Mouse (Mus musculus) midbrain, embryonic 14.5 days (tissue): ENCODE data around the gene Tns3. TPM values are rescaled to one million over a fixed set of nuclear protein-coding genes. Genes with fewer than 3 reads are reported as not detected.

Source experiments
- ATAC-seq: fragments of 200-750 bp; cut with Nextera tagmentation; 2 replicates; pipeline ENCODE4 v1.8.0; 2017; ENCODE audit warnings: moderate number of reproducible peaks, moderate library complexity; ENCODE audit not compliant: low FRiP score, low TSS enrichment
- DNase-seq: peaks from one replicate; pipeline ENCODE4 v3.0.0-alpha.2; 2015
- H3K27ac ChIP-seq: fragments of 300-500 bp; sonication (generic); replicated peaks from 2 replicates; pipeline ENCODE4 v1.5.1; 2014; ENCODE audit warnings: mild to moderate bottlenecking, low read depth, low read length, moderate library complexity
- H3K27me3 ChIP-seq: fragments of 300-500 bp; sonication (generic); 2 replicates; pipeline ENCODE4 v1.6.1; 2014; ENCODE audit warnings: low read length, control low read depth, mixed read lengths; ENCODE audit not compliant: control insufficient read depth, insufficient read depth
- H3K36me3 ChIP-seq: fragments of 300-500 bp; sonication (generic); 2 replicates; pipeline ENCODE4 v1.6.1; 2014; ENCODE audit warnings: low read length, control low read depth; ENCODE audit not compliant: control insufficient read depth, insufficient read depth
- H3K4me1 ChIP-seq: fragments of 300-500 bp; sonication (generic); 2 replicates; pipeline ENCODE4 v1.6.1; 2014; ENCODE audit warnings: mild to moderate bottlenecking, antibody characterized with exemption, low read length, control low read depth; ENCODE audit not compliant: control insufficient read depth, insufficient read depth
- H3K4me2 ChIP-seq: fragments of 300-500 bp; sonication (generic); 2 replicates; pipeline ENCODE4 v1.6.1; 2014; ENCODE audit warnings: mild to moderate bottlenecking, low read length, moderate library complexity
- H3K4me3 ChIP-seq: fragments of 300-500 bp; sonication (generic); replicated peaks from 2 replicates; pipeline ENCODE4 v1.5.1; 2014; ENCODE audit warnings: low read depth, low read length
- H3K9ac ChIP-seq: fragments of 300-500 bp; sonication (generic); replicated peaks from 2 replicates; pipeline ENCODE4 v1.6.1; 2014; ENCODE audit warnings: mild to moderate bottlenecking, low read length, moderate library complexity
- H3K9me3 ChIP-seq: fragments of 300-500 bp; sonication (generic); 2 replicates; pipeline ENCODE4 v1.6.1; 2016; ENCODE audit warnings: low read length, control low read depth, mixed read lengths; ENCODE audit not compliant: control insufficient read depth
- WGBS: fragments of 180-500 bp; shearing (Covaris S2); extraction: QIAGEN DNeasy Blood & Tissue Kit; methylation state at CpG from one replicate; pipeline ENCODE4 v1.1.7; 2014; 5-methylcytosine and 5-hydroxymethylcytosine counted together
- polyA plus RNA-seq: library from polyadenylated mRNA; unstranded; fragments of >200 nt; fragmentation: Nextera tagmentation; extraction: Ambion mirVana; gene quantifications from 2 replicates; pipeline ENCODE4 v1.2.1, GENCODE M21; 2014

Tns3 gene
- polyA plus RNA-seq, 1 experiment from 2014 or later, result 4.4 TPM

GRCm38 (mm10) chr11:8644272-8644671 lies 20.1 kb downstream of the Tns3 start:
- no peak overlapping the region for H3K9ac ChIP-seq

DNA sequence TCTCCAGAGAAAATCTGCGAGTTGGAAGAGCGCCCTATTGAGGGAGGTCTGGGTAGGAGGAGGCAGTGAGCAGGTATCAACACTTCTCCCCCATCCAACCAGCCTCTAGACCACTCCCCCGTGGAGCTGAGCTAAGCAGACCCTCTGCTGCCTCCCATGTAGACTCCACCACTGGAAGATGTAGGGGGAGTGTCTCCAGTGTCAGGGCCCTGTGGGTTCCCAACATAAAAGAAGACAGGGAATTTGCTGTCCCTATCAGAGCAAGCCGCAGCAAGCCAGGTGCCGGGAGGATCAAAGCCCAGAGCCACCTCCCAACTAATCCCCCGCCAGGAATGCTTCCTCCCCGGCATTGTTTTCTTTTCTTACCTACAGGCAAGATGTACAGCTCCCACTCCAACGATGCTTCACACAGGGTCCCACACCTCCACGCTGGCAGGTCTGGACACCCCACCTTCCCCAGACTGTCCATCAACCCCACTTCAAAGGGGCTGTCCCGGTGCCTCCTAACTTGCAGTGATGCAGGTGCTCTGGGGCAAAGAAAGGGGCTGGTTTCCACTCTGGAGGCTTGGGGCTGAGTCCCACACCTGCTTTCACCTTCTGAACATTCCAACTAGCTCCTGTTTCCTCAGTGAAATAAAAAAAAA lies 22.6 kb downstream of the Tns3 start:
- Histone ChIP-seq H3K27ac (no peak overlapping the region), H3K4me3 (no peak overlapping the region)

More at GRCm38 (mm10) chr11:8644272-8644671, 20.1 kb downstream of the Tns3 start:
- DNase-seq (no peak), ATAC-seq (no peak)
- Histone ChIP-seq H3K4me1 (no peaks in the 10 kb centered on the region), H3K27me3 (no peaks in the 10 kb centered on the region), H3K4me3 (no peak overlapping the region), H3K36me3 (no peaks in the 10 kb centered on the region), H3K4me2 (no peak overlapping the region), H3K27ac (no peak overlapping the region), H3K9me3 (no peaks in the 10 kb centered on the region)
- WGBS, result 96% methylated on average over 2 of the region's 2 CpGs

GRCm38 (mm10) chr11:8639726-8640125 lies 24.6 kb downstream of the Tns3 start:
- Histone ChIP-seq H3K9ac (no peak overlapping the region), H3K36me3 (no peaks in the 10 kb centered on the region), H3K9me3 (no peaks in the 10 kb centered on the region), H3K4me1 (no peaks in the 10 kb centered on the region), H3K4me2 (no peak overlapping the region), H3K27me3 (no peaks in the 10 kb centered on the region), H3K27ac (no peak overlapping the region), H3K4me3 (no peak overlapping the region)
- DNase-seq (no peak), ATAC-seq (no peak)
- 98% methylated on average over 16 of the region's 16 CpGs for WGBS

More for the DNA sequence above, 22.6 kb downstream of the Tns3 start:
- ATAC-seq, result no peak
- Histone ChIP-seq H3K36me3 (no peaks in the 10 kb centered on the region), H3K4me1 (no peaks in the 10 kb centered on the region), H3K27me3 (no peaks in the 10 kb centered on the region), H3K9ac (no peak overlapping the region), H3K9me3 (no peaks in the 10 kb centered on the region), H3K4me2 (no peak overlapping the region)
- WGBS, result 38% methylated on average over 10 of the region's 10 CpGs
- no peak for DNase-seq

- Histone ChIP-seq H3K27me3 (no peaks in the 10 kb centered on the region), H3K4me3 (no peak overlapping the region), H3K36me3 (no peaks in the 10 kb centered on the region), H3K4me1 (no peaks in the 10 kb centered on the region), H3K9ac (no peak overlapping the region), H3K9me3 (no peaks in the 10 kb centered on the region), H3K27ac (no peak overlapping the region), H3K4me2 (no peak overlapping the region)
- WGBS, result 93% methylated on average over 6 of the region's 6 CpGs
- DNase-seq (no peak), ATAC-seq (no peak)
Observed at GRCm38 (mm10) chr11:8639007-8639718, 25.2 kb downstream of the Tns3 start.

DNA sequence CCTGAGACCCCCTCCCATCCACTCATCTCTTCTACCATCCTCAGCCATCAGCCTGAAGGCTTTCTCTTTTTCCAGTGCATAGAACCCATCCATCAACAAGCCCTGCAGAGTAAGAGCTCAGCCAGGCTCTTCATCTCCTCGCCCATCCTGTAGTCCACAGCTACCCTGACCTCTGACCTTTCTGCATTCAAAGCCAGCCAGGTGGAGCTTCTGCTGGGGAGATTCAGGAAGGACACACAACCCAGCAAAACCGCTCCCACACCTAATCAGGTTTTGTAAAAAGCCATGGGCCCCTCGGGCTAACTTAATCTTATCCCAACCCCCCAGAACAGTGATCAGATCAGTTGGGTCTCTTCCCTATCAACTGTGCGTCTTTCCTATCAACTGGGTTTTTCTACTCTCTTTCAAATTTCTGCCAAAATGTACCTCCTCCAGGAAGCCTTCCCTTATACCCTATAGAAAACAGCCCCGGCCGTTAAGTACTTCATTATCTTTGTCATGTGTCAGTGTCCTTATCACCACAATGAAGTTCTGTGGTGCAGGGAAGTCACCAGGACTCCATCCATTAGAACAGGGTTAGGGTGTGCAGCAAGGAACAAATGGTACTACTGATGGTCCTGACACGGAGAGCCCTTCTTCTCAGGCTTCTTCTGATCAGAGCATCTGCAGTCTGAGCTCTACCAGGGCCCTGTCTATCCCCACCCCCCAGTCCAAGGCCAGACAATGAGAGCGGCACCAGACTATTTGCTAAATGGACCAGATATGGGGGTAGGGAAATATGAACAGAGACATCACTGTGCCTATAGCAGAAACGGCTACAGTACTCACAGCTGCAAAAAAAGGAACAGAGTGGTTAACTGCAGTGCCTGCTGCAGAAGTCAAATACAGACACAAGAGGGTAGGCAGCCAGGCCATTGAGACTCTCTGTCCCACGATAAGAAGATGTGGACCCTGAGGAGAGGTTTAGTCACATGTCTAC lies 26.6 kb downstream of the Tns3 start:
- H3K4me2 ChIP-seq, result no peak overlapping the region
- H3K4me1 ChIP-seq, result no peaks in the 10 kb centered on the region
- no peaks in the 10 kb centered on the region for H3K36me3 ChIP-seq
- WGBS, result 74% methylated on average over 10 of the region's 10 CpGs
- H3K4me3 ChIP-seq, result no peak overlapping the region
- H3K27ac ChIP-seq, result no peak overlapping the region
- DNase-seq (no peak), ATAC-seq (no peak)
- no peaks in the 10 kb centered on the region for H3K9me3 ChIP-seq
- H3K27me3 ChIP-seq, result no peaks in the 10 kb centered on the region
- H3K9ac ChIP-seq, result no peak overlapping the region

- DNase-seq, result no peak
- H3K27me3 ChIP-seq, result no peaks in the 10 kb centered on the region
- H3K9ac ChIP-seq, result no peak overlapping the region
- H3K4me3 ChIP-seq, result no peak overlapping the region
- WGBS, result 73% methylated on average over 1 of the region's 1 CpGs
- no peak overlapping the region for H3K27ac ChIP-seq
- H3K36me3 ChIP-seq, result no peaks in the 10 kb centered on the region
- H3K4me1 ChIP-seq, result no peaks in the 10 kb centered on the region
- no peak overlapping the region for H3K4me2 ChIP-seq
- no peak for ATAC-seq
- no peaks in the 10 kb centered on the region for H3K9me3 ChIP-seq
Observed at GRCm38 (mm10) chr11:8636680-8637079, 27.7 kb downstream of the Tns3 start.

- WGBS, result 83% methylated on average over 3 of the region's 3 CpGs
- Histone ChIP-seq H3K27me3 (no peaks in the 10 kb centered on the region), H3K4me3 (no peak overlapping the region), H3K9ac (no peak overlapping the region), H3K27ac (no peak overlapping the region), H3K4me2 (no peak overlapping the region), H3K36me3 (no peaks in the 10 kb centered on the region), H3K9me3 (no peaks in the 10 kb centered on the region), H3K4me1 (no peaks in the 10 kb centered on the region)
- no peak for DNase-seq
- ATAC-seq, result no peak
Observed at GRCm38 (mm10) chr11:8635778-8636177, 28.6 kb downstream of the Tns3 start.

DNA sequence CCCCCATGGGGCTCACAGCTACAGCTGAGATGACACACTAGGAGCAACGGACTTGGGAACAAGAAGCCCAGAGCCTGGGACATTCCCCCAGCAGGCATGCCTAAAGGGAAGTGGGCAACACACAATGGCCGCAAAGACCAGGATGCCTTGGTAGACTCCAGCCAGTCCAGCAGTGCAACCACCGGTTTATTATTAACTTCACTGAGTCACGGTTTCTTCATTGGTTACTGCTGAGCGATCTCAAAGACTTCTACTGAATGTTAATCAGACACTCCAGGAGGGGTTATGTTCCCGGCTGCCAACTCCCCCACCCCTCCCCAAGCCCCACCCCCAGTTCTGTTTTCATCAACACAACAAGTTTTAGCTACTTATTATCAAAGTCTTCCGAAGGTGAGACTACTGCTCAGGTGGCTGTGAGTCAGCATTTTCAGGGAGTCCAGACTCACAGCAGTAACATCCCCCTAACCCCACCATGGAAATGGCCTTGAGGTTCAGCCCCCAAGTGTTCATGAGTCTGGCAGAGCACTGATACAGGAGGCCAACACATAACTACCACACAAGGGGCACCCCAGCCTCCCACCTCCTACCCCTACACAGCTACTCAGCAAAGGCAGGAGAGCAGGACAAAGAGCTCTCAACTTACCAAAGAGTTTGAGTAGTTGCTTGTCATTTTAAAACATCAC lies 29.5 kb downstream of the Tns3 start:
- Histone ChIP-seq H3K9ac (no peak overlapping the region), H3K9me3 (no peaks in the 10 kb centered on the region), H3K4me2 (no peak overlapping the region), H3K4me1 (no peaks in the 10 kb centered on the region), H3K36me3 (no peaks in the 10 kb centered on the region), H3K27me3 (no peaks in the 10 kb centered on the region), H3K4me3 (no peak overlapping the region), H3K27ac (no peak overlapping the region)
- no peak for ATAC-seq
- DNase-seq, result no peak
- 71% methylated on average over 7 of the region's 7 CpGs for WGBS
